Mouse (Mus musculus) embryo, embryonic 9.5 days (tissue): ENCODE results near the gene Gm20716.

Source experiments
- DNase-seq: peaks from one replicate; pipeline ENCODE4 v3.0.0-alpha.2; 2017; ENCODE audit errors: extremely low spot score

Gene Gm20716

GRCm38 (mm10) chr2:168230026-168230728 lies at the start of gene Gm20716, which contains the start of the genes Dpm1 and Mocs3:
Gene Gm20716 (minus strand): TSS chr2:168230364.
Gene Dpm1 (minus strand): TSS chr2:168230591.
Gene Mocs3 (plus strand): TSS chr2:168230622.
- peak; percentile 86 for DNase-seq

- peak; percentile 73 for DNase-seq
These were observed 44.3 kb upstream of the Gm20716 start for GRCm38 (mm10) chr2:168274374-168274935.

- DNase-seq: no peak
These were observed 43.2 kb upstream of the Gm20716 start for GRCm38 (mm10) chr2:168273387-168273786.

GRCm38 (mm10) chr2:168268033-168268432 lies 37.9 kb upstream of the Gm20716 start:
- peak; percentile 64 for DNase-seq

- no peak for DNase-seq
These were observed 30.7 kb upstream of the Gm20716 start for GRCm38 (mm10) chr2:168260900-168261299.

- DNase-seq: no peak
These were observed 30.0 kb upstream of the Gm20716 start for GRCm38 (mm10) chr2:168260124-168260523.

- no peak for DNase-seq
These were observed 28.9 kb upstream of the Gm20716 start for GRCm38 (mm10) chr2:168259046-168259445.

GRCm38 (mm10) chr2:168257188-168257587 lies 27.0 kb upstream of the Gm20716 start:
- no peak for DNase-seq

GRCm38 (mm10) chr2:168256506-168256905 lies 26.3 kb upstream of the Gm20716 start:
- no peak for DNase-seq

- DNase-seq: no peak
These were observed 23.7 kb upstream of the Gm20716 start for GRCm38 (mm10) chr2:168253822-168254221.

- peak; percentile 71 for DNase-seq
These were observed 22.6 kb upstream of the Gm20716 start for GRCm38 (mm10) chr2:168252639-168253292.

GRCm38 (mm10) chr2:168250270-168250669 lies 20.1 kb upstream of the Gm20716 start:
- DNase-seq: peak; percentile 86

GRCm38 (mm10) chr2:168248856-168249245 lies 18.7 kb upstream of the Gm20716 start:
- no peak for DNase-seq

- DNase-seq: no peak
These were observed 18.1 kb upstream of the Gm20716 start for GRCm38 (mm10) chr2:168248167-168248855.

GRCm38 (mm10) chr2:168245571-168245970 lies 15.4 kb upstream of the Gm20716 start:
- DNase-seq: no peak

- no peak for DNase-seq
These were observed 13.1 kb upstream of the Gm20716 start for GRCm38 (mm10) chr2:168243278-168243677.

- DNase-seq: no peak
These were observed 12.7 kb upstream of the Gm20716 start for GRCm38 (mm10) chr2:168242841-168243240.

- DNase-seq: no peak
These were observed 8.2 kb upstream of the Gm20716 start for GRCm38 (mm10) chr2:168238335-168238734.

GRCm38 (mm10) chr2:168233286-168233685 lies 3.1 kb upstream of the Gm20716 start:
- no peak for DNase-seq

- DNase-seq: no peak
These were observed 1.3 kb upstream of the Gm20716 start for GRCm38 (mm10) chr2:168231471-168231829.

GRCm38 (mm10) chr2:168230773-168231470 lies 758 bp upstream of the Gm20716 start:
- peak; percentile 24 for DNase-seq
